Mouse (Mus musculus): Measurements from ENCODE around the gene Ccdc92b.

DNA sequence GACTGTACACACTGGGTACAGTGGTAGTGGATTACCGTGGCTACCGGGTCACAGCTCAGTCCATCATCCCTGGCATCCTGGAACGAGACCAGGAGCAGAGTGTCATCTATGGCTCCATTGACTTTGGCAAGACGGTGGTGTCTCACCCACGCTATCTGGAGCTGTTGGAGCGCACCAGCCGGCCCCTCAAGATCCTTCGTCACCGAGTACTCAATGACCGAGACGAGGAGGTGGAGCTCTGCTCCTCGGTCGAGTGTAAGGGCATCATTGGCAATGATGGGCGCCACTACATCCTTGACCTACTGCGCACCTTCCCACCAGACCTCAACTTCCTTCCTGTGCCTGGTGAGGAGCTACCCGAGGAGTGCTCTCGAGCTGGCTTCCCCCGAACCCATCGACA, 42.2 kb downstream of the Ccdc92b start:
- no peak for TF ChIP-seq CTCF (conservative IDR thresholded peaks at IDR 0.05 in 1 of 2, IDR thresholded peaks at IDR 0.05 in 1 of 2; ENCODE audit: low read depth in 2 of 2, low read length in 2 of 2)
- TF ChIP-seq MEF2A (IDR thresholded peaks at IDR 0.05; ENCODE audit: borderline replicate concordance, low read depth, low read length), result no peak
- no peak for TF ChIP-seq MYC (IDR thresholded peaks at IDR 0.05; ENCODE audit: low read depth, low read length)
- TF ChIP-seq BHLHE40 (IDR thresholded peaks at IDR 0.05; ENCODE audit: low read depth, low read length), result no peak
- TF ChIP-seq POLR2A (IDR thresholded peaks at IDR 0.05; ENCODE audit: low read depth, low read length), result no peak

Data from CH12.LX (cell line).